Mouse (Mus musculus) c-Kit-negative CD71-positive TER-119-positive erythroid progenitor cells, embryonic 14.5 days (primary cell): ENCODE measurements around the gene Fam71a.
"Not testable (repeated sequence)": the region's sequence is repeated elsewhere in the genome, so short reads cannot be mapped to it uniquely, and the experiment has no call there.

Experiments
- DNase-seq: peaks from one replicate; pipeline ENCODE4 v3.0.0-alpha.2; 2013; ENCODE audit warnings: low read depth, low spot score

Fam71a gene

GRCm38 (mm10) chr1:191182431-191183162 lies 18.0 kb upstream of the Fam71a start:
- no peak for DNase-seq

GRCm38 (mm10) chr1:191181469-191182259 lies 17.0 kb upstream of the Fam71a start:
- DNase-seq, result no peak

- DNase-seq, result no peak
These were observed 15.8 kb upstream of the Fam71a start for GRCm38 (mm10) chr1:191180397-191180796.

DNA sequence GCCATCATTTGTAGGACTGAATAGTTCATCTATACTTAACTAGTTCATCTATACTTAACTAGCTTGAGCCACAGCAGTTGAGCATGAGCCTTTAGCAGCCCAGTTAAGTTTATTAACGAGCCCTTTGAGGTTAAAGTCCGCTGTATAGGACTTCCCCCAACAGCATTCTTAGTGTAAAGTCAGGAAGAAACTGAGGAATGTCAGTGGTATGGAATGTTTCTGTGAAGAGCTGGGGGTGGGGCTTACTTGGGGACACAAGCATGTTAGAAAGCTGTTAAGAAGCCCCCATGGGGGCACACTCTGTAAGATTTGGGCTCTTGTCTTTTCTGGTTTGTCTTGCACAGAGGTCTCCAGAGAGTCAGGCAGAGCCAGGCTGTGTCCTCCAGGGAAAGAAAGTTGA lies 15.2 kb upstream of the Fam71a start:
- DNase-seq, result no peak

GRCm38 (mm10) chr1:191178511-191179188 lies 14.0 kb upstream of the Fam71a start:
- DNase-seq, result no peak

DNA sequence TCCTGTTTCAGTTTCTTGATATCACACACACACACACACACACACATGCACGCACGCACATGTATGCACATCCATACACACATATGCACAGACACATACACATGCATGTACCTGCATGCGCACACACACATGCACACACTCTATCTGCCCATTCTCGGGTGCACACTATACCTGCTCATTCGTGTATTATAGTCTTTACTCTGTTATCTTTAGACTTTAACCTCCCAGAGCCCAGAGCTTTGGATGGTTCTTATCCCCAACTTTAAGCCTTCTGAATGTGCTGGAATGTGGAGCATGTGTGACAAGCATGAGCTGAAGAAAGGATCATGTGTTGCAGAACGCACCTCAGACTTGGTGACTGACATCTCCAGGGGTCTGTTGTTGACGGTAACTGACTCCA lies 12.3 kb upstream of the Fam71a start:
- no peak for DNase-seq

DNA sequence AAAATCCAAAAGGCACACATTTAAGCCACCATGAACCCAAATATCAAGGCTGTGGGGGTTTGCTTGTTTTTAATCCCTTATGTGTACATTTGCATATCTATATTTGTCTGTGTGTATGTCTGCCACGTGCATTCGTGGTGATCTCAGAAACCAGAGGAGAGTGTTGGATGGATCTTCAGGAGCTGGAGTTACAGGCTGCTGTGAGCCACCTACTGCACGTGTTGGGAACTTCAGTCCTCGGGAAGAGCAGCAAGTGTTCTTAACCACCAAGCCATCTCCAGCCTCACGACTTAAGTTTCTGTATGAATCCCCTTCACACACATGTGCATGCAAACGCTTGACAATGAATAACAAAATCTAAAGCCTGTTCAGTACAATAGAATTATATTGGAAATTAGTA lies 7.9 kb upstream of the Fam71a start:
- no peak for DNase-seq

GRCm38 (mm10) chr1:191170444-191170843 lies 5.8 kb upstream of the Fam71a start:
- no peak for DNase-seq

GRCm38 (mm10) chr1:191166189-191166588 lies 1.6 kb upstream of the Fam71a start:
- DNase-seq, result no peak

GRCm38 (mm10) chr1:191154314-191154713 lies 10.3 kb downstream of the Fam71a start:
- no peak for DNase-seq

DNA sequence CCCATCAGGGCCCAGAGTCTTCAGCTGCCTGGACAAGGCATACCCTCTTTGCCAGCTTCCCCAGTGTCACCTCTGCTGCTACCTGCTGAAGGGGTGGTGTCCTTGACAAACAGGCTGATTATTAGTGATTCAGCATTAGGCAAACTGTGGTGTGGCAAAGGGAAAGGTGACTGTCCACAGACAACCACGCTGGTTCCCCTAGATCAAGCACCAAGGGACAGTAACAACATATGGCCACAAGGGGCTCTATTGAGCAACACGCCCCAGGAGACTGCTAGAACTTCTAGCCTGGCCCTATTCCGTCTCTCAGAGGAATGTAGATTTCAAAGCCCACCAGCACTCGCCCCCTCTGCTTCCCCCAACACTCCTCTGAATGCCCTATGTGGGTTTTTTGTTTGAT lies 11.6 kb downstream of the Fam71a start:
- DNase-seq, result peak; percentile 6

DNA sequence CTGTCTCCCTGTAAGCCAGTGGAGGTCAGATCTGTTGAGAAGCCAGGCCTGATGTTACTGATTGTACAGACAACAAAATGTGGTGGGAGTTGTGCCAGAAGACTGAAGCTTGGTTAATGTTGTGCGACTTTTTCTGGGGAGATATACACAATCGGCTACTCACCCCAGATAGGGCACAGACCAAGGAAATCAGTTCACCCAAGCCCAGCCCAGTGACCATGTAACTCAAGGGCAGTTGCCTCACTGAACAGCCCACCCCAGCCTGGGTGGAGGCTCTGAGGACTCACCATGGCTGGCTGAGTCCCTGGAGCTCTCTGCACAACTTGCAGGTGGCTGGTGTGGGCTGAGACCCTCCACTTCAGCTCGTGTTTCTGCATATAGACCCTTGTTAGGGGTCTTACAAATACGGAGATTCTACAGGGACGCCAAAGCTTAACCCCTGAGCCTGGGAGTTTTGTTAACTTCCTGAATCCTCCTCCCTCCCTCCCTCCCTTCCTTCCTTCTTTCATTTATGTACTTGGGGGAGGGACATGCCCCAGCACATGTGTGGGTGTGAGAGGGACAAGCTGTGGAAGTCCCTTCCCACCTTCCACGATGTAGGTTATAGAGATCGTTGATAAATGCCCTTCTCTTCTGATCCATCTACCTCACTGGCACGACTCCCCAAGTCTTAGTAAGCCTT lies 13.6 kb downstream of the Fam71a start:
- DNase-seq, result no peak

DNA sequence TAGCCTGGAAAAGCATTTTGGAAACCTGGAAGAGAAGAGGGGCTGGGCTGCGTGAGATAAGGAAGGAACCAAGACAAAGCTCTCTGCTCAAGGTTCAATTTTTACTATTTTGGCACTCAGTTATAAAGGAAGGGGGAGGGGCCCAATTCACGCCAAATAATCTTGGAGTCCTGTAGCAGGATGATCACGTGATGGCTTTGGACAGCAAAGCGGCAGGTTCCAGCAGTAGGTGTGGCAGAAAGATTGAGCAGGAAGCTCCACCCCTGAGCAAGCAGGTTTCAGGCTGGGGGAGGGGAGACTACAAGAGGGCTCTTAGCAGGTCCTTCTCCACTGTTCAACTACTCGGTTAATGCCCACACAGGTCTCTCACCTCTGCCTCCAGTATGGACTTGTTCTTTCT lies 15.1 kb downstream of the Fam71a start:
- DNase-seq, result not testable (repeated sequence)

- DNase-seq, result no peak
These were observed 23.6 kb downstream of the Fam71a start for GRCm38 (mm10) chr1:191140983-191141382.

- DNase-seq, result no peak
These were observed 25.6 kb downstream of the Fam71a start for GRCm38 (mm10) chr1:191138874-191139495.

DNA sequence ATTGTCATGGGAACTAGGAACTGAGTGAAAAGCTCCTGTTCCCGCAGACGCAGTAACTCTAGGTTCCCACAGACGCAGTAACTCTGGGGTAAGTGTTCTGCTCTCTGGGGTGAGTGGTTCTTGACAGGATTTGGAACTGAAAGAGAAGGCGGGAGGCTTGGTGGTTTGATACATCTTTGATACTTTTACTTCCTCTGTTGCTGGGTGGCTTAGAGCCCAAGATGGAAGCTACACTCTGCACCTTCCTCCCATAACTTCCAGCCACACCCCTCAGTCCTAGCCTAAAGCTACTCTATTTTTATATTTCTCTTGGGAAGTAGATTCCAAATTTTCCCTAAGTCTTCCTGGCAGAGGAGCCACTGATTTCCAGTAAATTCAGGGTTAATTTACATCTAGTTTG lies 26.2 kb downstream of the Fam71a start:
- DNase-seq, result no peak

GRCm38 (mm10) chr1:191135406-191135805 lies 29.2 kb downstream of the Fam71a start:
- DNase-seq, result no peak

DNA sequence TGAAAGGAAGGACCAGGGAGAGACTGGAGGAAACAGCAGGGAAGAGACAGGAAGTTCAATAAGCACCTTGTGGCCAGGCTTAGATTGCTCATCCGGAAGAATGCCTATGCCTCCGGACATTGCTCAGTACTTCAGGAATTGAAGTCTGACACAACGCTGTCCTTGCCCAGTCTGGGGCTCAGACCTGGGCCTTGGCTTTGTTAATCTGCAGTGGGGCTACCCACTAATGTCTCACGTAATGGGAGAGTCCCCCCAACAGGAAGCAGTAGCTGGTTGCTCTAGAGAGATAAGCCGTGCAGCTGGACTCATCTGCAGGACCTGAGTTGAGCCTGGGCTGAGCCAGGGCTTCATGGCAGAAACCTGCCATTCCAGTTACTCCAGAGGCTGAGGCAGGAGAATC lies 31.7 kb downstream of the Fam71a start:
- DNase-seq, result no peak

GRCm38 (mm10) chr1:191132240-191132639 lies 32.4 kb downstream of the Fam71a start:
- DNase-seq, result no peak

- no peak for DNase-seq
These were observed 32.9 kb downstream of the Fam71a start for GRCm38 (mm10) chr1:191131692-191132091.

DNA sequence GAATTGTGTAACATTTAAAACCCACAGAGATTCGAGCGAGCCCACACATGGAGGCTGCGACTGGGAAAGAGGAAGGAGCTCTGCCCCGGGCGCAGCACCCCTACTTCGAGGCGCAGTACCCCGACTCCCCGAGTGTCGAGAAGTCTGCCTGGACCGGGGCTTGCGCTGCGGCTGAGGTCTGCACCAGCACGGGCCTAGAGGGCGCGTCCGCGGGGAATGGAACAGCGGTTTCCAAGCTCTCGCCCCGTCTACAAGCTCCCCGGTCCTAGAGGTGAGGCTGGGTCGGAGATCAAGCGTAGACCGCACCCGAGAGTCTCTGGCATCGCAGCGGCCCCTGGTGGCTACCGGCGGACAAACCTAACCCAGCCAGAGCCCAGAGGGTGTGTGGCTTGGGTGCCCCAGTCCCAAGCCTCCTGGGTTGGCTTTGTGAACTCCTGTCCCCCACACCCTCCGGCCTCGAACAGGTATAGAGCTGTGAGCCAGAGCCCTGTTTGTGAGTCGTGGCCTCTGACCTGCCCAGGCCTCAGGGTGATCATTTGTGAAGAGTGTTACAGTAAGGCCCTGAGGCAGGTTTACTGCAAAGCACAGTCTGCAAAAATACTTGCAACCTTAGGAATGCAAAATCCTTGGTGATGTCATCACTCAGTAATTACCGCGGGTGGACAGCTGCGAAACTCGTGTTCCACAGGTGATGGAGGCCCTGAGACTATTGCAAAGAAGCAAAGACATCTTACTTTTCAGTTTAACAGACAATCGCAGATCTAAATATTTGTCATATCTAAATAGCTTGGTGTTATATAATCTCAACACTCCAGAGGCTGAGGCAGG lies 38.6 kb downstream of the Fam71a start:
- DNase-seq, result no peak
